Mouse (Mus musculus) lung, adult 2 months (tissue): ENCODE measurements around the gene Hk2.

Source experiments
- CTCF ChIP-seq: fragments of 200-500 bp; IDR thresholded peaks from 2 replicates; pipeline ENCODE4 v1.5.1; 2011; ENCODE audit warnings: mild to moderate bottlenecking, low read length, control low read depth; ENCODE audit not compliant: insufficient read depth
- POLR2A ChIP-seq: fragments of 200-500 bp; IDR thresholded peaks from 2 replicates; pipeline ENCODE4 v1.6.1; 2011; ENCODE audit warnings: low read depth, mild to moderate bottlenecking, control low read depth, low read length, borderline replicate concordance; ENCODE audit errors: extremely low read depth

DNA sequence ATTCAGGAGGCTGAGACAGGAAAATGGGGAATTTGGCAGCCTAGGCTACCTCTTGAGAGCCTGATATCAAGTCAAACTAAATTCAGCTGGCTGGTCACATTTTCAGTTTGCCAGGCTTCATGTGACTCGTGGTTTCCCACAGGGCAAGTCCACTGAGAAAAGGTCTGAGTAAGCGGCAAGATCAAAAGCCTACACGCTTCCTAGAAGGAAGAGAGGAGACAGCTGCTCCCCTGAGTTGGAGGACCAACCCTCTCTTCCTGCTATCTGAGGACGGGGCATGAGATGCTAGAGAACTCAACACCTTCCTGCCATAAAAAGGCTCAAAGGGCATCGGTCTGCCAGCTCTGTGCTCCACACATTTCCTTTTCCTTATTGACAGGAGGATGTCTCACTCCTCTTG lies 27.2 kb downstream of the Hk2 start:
- TF ChIP-seq CTCF (no peak), POLR2A (no peak)
